Mouse (Mus musculus): ENCODE results near the gene Gars.

The Gars gene

DNA sequence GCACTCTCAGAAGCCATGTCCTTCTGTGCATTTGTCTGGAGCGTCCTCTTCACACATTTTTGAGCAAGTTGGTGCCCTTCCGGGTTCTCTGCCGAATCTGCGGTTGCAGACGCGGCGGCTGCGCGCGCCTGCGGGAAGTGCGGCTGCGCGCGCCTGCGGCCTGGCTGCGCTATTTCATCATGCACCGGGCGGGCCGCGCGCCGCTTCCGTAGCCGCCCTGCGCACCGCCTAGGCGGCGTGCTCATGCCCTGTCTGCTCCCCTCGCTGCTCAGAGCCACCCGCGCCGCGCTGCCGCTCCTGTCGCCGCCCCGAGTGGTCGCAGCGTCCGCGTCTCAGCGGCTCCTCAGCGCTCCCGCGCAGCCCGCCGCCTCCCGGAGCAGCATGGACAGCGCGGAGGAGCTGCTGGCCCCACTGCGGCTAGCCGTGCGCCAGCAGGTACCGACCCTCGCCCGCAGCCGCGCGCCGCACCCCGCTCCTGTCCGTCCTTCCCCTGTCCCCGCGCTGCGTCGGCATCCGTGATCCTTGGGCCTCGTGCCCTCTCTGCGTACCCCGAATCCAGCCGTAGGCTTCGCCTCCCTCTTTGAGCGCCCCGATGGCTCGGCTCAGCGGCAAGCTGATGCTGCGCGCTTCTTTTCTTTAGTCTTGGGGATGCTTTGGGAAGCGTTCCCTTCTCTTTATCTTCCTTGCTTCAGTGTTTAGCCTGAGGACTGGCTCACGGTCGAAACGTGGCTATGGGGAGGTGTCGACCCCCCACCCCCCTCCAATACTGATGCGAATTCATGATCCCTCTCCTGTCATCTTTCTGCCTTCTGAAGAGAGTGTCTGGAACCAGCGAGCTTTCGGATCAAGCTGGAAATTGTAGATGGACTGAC is at the start of gene Gars:
Gene Gars (plus strand): TSS at position 209 of the 872 bp plus-strand sequence.
- peak; percentile 83 for DNase-seq (ENCODE audit: low read depth, low spot score)

DNA sequence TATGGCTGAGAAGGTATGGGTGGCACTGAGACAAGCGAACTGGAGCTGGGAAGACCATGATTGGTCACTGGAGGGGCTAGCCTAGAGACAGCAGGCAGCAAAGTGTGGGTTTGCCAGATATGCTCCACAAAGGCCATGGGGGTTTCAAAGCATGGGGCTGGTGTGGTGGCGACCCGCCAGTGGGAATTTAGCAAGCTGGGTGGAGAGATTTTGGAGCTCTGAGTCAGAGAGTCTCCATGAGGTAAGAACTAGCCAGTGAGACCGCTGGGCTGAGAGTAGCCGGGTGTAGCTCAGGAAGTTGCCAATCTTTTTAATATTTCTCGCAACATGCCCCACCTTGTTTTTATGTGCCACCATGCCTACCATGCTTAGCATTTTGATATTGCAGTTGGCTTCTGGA is 49.7 kb upstream of the Gars start:
- DNase-seq (ENCODE audit: low read depth, low spot score) = no peak

DNA sequence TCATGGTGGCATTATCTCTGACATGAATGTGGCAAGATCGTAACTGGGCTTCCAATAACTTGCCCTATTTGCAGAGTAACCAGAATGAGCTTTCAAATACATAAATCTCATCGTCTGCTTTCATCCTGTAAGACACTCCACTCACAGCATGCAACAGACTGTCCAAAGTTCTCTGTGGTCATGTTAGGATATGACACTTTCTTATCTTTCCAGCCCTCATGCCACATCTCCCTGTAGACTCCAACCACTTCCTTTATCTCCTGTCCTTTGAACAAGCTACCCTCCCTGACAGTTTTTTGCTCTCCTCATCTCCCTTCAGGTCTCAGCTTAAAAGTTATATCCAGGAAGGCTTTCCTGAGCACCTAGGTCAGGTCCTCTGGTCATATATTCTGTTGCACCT is 46.6 kb upstream of the Gars start:
- DNase-seq (ENCODE audit: low read depth, low spot score) = no peak

DNA sequence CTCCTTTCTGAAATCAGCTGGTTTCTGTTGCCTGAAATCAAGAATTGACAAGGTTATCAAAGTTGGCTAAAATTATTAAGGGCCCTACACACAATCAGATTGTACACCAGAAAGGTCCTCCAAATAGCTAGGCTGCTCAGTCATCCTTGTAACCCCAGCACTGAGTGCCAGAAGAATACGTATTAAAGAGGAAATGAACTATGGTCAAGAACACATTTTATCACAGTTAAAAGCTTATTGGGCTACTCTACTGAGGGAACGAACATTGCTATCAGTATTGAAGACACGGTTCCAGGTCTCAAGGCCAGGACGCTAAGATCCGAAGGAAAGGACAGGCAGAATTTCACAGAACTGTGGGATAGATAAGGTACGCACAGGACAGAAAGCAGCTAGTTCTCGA is 45.7 kb upstream of the Gars start:
- DNase-seq (ENCODE audit: low read depth, low spot score) = no peak

DNA sequence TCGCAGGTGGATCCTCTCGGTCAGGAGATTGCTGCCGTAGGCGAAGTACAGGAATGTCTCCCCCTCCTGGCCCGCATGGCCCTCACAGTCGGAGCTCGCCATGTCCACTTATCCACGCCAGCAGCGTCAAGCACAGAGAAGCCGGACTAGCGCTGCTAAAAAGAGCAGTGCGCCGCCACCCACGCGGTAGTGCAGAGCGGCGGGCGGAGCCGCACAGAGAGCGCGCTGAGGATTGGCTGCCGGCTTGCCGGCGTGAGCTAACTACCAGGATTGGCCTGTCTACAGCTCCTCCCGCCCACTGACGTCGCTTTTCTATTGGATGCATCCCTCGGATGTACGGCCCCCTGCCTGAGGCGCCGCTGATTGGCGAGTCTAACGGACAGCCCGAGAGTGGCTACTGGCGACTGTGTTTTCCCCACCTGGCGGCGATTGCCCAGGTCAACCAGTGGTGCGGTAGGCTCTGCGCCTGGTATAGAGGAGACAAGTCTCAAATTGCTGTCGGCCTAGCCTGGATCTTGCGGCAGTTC is 45.0 kb upstream of the Gars start, which contains the start of gene Ggct:
Gene Ggct (minus strand): TSS at position 217 of the 527 bp plus-strand sequence.
- peak; percentile 97 for DNase-seq (ENCODE audit: low read depth, low spot score)

DNA sequence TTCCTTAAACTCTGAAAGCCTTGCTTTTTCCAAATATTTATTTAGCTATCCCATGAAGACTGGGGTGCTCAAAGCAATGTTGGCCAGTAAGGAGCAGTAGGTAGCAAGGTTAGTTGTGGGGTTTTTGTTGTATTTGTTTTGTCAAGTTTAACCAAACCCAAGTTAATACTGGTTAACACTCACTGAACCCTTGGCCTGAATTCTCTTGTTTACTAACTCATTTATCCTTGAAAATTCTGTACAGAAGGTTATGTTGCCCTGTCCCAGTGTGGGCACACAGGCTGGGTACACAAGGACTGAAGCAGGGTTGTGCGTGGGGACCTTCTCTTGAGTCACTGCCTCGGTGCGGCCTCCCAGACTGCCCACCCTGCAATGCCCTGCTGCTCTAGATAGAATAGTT is 41.4 kb upstream of the Gars start:
- DNase-seq (ENCODE audit: low read depth, low spot score) = no peak

DNA sequence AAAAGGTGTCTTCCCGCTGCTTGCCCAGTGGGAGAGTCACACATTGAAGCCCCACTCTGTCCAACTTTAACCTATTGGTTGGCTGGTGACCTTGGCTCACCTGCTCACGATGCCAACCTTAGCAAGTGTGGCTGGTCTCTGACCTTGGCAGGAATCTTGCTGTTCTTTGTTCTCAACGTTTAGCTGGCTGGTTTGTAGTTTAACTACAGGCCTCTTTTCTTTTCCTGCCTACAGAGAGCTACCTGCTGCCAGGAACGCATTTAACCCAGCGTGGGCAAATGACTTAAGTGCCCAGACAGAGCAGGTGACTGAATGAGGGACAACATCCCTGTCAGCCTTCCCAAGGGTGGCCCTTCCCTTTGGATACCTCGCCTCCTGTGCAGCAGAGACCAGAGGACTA is 40.1 kb upstream of the Gars start:
- DNase-seq (ENCODE audit: low read depth, low spot score) = no peak

DNA sequence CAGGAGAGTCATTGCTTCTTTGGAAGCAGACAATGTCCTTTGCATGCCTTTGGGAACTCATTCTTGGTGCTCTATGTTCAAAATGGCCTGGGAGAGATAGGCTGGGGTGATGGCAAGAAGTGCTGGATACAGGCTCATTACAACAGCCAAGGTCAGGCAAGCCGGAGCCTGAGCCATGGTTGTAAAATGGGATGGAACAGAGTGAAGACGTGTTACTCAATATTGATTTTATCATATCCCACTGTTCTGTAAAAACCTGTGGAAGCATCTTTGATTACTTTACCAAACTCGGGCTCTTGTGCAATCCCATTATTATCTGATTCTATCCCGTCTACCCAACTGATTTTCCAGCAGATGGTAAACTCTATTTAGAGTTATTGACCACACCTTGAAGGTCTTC is 36.5 kb upstream of the Gars start:
- DNase-seq (ENCODE audit: low read depth, low spot score) = no peak

DNA sequence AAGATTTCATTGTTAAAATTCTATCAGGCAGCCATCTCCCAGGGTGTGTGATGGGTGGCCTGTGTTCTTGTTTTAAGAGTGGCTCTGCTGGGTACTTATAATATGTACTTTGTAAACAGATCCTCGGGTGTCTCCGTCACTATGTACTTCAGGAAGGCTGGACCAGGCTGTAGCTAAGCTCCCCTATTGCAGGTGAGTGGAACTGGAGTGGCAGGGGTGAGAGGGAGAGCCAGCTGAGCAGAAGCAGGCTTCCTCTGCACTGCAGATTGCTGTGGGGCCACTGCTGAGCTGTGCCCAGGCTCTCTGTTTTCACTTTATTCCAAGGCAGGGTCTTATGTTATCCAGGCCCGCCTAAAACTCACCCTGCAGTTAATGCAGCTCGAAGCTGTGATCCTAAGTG is 35.4 kb upstream of the Gars start:
- DNase-seq (ENCODE audit: low read depth, low spot score) = no peak

DNA sequence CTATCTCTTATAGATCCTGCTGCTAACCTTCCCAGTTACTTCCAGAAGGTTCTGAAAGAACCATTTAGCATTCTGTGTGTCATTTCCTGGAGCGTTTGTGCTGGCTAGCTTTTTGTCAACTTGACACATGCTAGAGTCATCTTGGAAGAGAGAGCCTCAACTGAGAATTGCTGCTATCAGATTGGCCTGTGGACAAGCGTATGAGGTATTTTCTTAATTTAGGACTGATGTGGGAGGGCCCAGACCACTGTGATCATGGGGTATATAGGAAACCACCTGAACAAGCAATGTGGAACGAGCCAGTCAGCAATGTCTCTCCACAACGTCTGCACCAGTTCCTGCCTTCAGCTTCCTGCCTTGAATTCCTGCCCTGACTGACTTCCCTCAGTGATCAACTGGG is 34.2 kb upstream of the Gars start:
- DNase-seq (ENCODE audit: low read depth, low spot score) = no peak

DNA sequence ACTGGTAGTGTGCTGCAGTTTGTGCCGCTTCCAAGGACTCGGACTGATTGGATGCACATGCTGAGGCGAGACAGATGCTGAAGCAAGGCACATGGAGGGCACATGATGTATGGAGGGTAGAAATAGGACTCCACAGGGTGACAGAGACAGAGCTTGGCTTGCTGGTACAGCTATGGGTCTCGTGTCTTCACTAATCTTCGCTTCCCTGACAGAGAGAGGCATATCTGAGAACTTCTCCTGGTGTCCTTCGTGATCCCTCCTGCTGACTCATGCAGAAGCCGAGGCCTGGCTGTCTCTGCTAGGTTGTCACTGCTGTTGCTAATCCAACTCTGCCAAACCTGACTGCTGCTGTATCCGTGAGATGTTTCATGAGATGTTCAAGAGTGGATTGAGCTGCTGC is 29.4 kb upstream of the Gars start:
- no peak for DNase-seq (ENCODE audit: low read depth, low spot score)

DNA sequence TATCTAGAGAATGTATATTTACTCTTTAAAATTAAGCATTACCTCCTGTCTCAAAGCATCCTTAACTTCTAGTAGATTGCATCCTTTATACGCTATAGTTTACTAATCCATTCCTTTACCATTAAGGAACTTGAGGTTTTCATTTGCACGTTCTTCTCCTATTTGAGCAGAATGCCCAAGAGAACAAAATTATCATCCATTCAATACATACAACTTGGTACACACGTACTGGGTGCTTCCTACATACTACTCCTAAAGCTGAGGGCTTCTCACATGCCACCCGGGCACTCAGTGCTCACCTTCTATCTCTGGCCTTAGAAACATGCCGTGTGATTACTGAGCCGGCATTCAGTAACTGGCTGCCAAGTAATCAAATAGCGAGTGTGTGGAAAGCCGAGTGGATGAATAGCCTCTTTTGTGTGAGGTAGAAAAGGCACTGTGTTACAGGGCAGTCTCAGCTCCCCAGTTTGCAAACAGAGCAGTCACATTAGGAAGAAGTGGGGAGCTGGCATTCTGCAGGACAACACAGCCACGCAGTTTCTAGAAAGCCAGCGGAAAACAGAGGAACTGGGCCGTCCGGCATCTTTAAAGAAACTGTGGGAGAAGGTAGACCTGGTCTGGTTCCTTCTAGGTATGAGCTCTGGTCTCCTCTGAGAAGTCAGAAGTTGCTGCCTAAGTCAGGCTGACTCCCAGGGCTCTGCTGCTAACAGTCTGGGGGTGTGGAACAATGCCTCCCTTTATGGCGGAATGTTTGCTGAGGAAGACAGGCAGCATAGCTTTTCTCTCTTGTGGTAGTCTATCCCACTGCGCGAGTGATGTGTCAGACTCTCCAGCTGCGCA is 28.2 kb upstream of the Gars start:
- DNase-seq (ENCODE audit: low read depth, low spot score) = peak; percentile 61

DNA sequence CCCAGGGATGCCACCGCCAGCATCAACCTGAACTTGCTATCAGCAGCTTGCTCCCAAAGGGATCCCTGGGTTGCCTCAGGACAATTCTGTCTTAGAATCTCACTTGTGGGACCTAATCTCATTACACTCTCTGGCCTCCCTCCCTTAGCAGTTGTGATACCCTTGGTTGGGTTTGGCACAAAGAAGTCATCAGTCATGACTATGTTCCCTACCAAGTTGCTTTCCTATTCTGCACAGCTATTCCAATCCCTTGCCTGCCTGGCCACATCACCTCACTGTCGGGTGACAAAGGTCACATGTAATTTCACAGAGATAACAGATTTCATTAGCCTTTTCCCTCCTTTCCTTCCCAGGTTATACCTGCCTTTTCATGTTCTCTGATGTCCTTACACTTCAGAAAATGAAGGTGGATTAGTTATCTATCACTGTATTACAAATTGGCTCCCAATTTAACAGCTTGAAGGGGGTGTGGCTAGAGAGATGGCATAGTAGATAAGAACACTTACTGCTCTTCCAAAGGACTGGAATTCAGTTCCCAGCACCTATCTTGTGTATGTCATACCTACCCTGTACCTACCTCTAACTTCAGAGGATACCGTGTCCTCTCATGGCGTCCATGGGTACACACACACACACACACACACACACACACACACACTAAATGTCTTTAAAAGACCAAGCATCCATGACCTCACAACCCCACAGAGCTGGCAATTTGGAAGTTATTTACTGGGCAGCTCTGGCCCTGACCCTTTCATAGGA is 27.3 kb upstream of the Gars start:
- DNase-seq (ENCODE audit: low read depth, low spot score) = no peak

DNA sequence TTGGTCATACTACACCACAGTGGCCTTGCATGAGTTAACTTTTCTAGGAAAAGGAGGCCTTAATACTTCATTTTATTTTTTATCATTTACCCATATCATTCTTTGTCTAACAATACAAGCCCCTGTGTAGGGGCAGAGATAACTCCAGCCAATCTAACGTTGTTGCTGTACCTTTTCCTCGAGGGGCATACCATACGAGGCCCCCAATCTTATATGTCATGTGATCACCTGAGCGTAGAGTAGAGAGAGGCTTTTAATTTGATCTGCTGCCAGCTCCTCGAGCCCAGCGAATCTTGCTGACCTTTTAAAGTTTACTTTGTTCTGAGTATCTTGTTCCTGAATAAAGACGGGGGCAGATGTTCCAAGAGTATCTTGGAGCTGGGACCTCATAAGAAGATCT is 25.3 kb upstream of the Gars start:
- no peak for DNase-seq (ENCODE audit: low read depth, low spot score)

DNA sequence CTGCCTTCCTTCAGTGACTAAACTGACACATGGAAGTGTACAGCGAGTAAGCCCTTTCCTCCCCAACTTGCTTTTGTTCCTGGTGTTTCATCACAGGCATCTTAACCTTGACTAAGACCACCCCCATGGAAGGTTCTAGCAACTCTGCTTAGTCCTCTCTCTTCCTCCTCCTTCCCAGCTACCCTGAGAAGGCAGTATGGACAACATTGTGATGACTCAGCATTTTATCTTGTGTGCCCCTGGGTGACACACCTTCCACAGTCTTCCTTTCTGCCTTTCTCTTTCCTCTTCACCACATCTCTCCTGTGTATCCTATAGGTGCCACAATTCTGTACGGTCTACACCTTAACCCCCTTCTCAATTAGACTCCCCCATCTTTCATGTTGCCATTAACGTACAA is 23.6 kb upstream of the Gars start:
- no peak for DNase-seq (ENCODE audit: low read depth, low spot score)

DNA sequence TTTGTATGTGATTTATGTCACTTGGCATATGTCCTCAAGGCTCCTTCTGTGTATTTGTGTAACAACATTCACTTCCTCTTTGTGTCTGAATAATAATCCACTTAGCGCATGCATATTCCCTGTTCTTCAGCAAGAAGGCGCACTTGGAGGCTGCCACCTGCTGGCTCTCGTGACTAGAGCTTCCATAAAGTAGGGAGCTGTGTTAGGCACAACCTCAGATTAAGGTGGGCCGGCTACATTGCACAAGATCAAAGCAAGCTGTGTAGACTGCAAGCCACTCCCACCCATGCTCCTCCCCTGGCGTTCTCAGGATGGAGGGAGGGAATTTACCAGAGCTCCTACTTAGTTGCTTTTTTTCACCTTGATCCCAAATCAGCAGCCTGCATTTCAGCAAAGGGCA is 21.6 kb upstream of the Gars start:
- no peak for DNase-seq (ENCODE audit: low read depth, low spot score)

DNA sequence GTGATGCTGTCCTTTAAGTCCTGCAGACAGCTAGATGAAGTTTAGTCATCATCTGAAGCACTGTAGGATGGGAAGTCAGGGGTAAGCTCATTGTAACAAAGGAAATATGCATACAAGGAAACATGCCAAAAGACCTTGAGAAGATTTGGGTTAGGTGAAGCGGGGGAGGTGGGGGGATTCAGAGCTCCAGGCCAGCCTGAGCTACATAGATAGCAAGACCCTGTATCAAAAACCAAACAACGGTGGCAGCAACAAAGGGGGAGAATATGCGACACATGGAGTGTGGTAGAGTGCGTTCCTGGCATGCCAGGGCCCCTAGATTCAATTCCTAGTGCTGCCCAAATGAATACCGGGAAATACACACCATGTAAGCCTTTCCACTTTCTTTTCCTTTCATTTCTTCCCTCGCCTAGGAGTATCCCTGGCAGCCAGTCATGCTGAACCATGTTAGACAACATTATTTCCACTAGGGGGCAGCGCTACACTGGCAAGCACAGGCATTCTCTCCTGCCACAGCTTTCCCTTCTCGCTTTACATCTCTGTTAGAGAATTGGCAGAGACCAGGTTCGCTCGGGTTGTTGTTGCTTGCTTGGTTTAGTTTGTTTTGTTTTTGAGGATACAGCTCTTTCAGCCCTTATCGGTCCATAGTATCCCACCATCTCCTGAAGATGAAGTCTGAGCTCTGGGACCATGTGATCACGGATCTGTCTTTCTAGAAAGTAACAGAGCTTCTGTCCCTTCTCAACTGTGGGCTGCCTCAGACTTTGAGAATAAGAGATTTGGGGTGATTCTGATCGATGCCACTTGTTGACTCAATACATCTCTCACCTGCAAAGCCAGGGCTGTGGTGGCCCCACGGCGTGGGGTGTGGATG is 20.9 kb upstream of the Gars start:
- no peak for DNase-seq (ENCODE audit: low read depth, low spot score)

DNA sequence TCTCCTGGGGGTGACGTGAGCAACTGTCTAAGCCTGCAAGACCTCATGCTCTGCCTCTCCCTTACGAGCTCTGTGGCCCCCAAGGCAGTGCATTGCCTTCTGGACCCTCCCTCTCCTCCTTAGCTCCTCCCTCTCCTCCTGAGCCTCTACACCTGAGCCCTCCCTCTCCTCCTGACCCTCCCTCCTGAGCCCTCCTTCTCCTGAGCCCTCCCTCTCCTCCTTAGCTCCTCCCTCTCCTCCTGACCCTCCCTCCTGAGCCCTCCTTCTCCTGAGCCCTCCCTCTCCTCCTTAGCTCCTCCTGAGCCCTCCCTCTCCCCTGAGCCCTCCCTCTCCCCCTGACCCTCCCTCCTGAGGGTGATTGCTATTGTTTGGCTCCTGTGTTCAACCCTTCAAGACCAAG is 19.4 kb upstream of the Gars start:
- DNase-seq (ENCODE audit: low read depth, low spot score) = no peak

DNA sequence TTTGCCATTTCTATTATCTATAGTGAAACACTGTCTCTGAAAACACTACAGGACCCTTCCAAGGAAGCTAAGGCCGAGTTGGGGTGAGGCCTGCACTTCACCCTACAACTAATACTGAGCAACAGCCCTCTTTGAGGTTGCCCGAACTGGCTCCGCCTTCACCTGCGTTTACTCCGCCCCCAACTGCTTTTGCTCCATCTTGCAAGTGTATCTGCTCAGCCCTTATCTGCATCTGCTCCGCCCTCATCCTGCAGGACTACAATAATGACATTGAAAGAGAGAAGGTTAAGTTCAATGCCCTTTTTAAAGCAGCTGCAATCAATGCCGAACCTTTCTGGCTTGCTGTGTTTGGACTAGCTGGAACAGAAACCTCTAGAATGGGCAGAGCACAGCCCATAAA is 16.0 kb upstream of the Gars start:
- DNase-seq (ENCODE audit: low read depth, low spot score) = no peak

DNA sequence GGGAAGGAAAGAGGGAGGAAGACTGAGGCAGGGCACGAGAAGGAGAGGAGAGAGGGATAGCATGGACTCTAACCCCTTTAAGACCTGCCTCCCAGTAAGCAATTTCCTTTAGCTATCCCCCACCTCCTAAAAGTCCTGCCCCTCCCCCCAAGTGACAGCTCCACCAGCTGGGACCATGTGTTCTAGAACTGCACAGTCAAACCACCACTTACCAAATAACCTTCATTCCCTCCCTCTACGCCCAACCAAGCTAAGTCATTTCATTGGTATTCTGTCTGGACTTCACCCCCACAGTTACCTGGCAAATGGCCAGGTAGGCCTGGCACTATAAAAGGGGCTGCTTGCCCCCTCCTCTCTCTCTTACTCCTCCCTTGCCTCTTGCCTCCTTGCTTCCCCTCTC is 10.2 kb upstream of the Gars start:
- no peak for DNase-seq (ENCODE audit: low read depth, low spot score)

DNA sequence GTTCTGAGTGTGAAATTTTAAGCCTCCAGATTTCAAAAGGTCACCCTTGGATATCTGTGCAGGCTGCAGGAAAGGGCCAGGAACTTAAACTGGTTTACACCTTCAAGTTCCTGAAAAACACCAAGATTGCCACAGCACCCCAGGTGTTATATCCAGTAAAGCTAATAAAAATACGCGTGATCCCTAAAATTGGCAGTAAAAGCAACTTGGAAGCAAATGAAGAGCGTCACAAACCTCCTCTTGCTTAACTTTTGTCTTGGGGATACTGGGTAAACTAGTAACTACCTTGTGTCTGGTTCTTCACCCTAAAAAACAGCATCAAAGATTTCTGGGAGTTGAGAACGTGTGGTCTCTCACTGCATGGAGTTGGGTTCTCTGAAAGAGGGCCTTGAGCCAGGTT is 1.1 kb upstream of the Gars start:
- DNase-seq (ENCODE audit: low read depth, low spot score) = no peak
